In the genomic region with DNA sequence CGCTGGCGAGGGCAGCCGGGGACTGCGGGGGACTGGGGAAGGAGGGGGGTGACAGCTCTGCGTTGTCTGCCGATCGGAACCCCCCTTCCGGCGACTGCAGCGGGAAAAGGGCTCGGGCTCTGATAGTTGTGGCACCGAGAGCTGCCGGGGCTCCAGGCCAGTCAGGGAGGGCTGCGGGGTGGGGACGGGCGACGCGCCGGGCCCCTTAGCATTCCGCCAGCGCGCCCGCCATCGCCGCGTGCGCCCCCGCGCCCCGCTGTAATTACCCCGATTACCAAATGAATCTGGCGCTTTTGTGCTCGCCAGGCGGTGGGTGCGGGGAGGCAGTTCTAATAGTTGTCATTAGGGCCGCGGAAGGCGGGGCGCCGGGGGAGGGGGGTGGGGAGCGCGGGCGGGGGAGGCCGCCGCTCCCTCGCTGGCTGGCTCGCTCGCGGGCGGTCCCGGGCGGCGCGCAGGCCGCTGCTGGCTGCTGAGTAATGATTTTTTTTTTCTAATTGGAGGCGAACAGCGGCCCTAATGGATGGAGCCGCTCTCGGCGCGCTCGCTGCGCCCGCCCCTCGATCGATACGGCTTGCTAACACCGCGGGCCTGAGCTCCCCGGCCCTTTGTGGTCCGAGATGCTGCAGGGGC, we compare ENCODE assay signal across 7 mouse cellular contexts.
DNase-seq lines count a peak whose midpoint lies in the region; ATAC-seq and TF ChIP-seq lines count a peak whose summit lies in the region.

No protein-coding gene starts in this region.

- H3K9me3 ChIP-seq in ES-Bruce4 (replicated peaks; ENCODE audit: control insufficient read depth, insufficient read depth, low read length, poor library complexity, severe bottlenecking) = no peaks in the 10 kb centered on the region
- H3K9me3 ChIP-seq in embryonic facial prominence, embryonic 13.5 days = no peaks in the 10 kb centered on the region
- no peaks in the 10 kb centered on the region for H3K9me3 ChIP-seq in hindbrain, embryonic 12.5 days (replicated peaks)
- H3K9me3 ChIP-seq in megakaryocyte, embryonic 14.5 days = peaks cover 4% of the 10 kb centered on the region

- H3K4me1 ChIP-seq in ES-Bruce4 (ENCODE audit: control insufficient read depth, insufficient read depth, low read length) = peaks cover 2% of the 10 kb centered on the region
- peaks cover 20% of the 10 kb centered on the region for H3K4me1 ChIP-seq in embryonic facial prominence, embryonic 13.5 days
- peaks cover 21% of the 10 kb centered on the region for H3K4me1 ChIP-seq in hindbrain, embryonic 12.5 days
- H3K4me1 ChIP-seq in megakaryocyte, embryonic 14.5 days = peaks cover 28% of the 10 kb centered on the region
- 0 out of 2 replicates have a peak, but pooled peaks cover 4% of the 10 kb centered on the region for H3K4me1 ChIP-seq in small intestine, adult 2 months (ENCODE audit: control insufficient read depth, insufficient read depth, insufficient read length, low read length)

- no peak for TF ChIP-seq CTCF in ES-Bruce4 (IDR thresholded peaks at IDR 0.05; ENCODE audit: low read depth, low read length)
- no peak for TF ChIP-seq CTCF in small intestine, adult 2 months (IDR thresholded peaks at IDR 0.05; ENCODE audit: extremely low read depth, insufficient read length, insufficient replicate concordance, low read depth, low read length)

- H3K27me3 ChIP-seq in ES-Bruce4 (ENCODE audit: control insufficient read depth, insufficient read depth, low read length, poor library complexity, severe bottlenecking) = 0 out of 2 replicates have a peak, but pooled peaks cover 1% of the 10 kb centered on the region
- peaks cover 90% of the 10 kb centered on the region for H3K27me3 ChIP-seq in embryonic facial prominence, embryonic 13.5 days
- peaks cover 77% of the 10 kb centered on the region for H3K27me3 ChIP-seq in hindbrain, embryonic 12.5 days
- peaks cover 76% of the 10 kb centered on the region for H3K27me3 ChIP-seq in megakaryocyte, embryonic 14.5 days (replicated peaks)
- H3K27me3 ChIP-seq in small intestine, adult 2 months (ENCODE audit: control insufficient read depth, insufficient read depth, low read length) = no peaks in the 10 kb centered on the region

- DNase-seq in CD4-positive helper T cell, adult 2 months (ENCODE audit: low read depth, low spot score) = peak; percentile 28
- DNase-seq in layer of hippocampus, postnatal 36 days = peak; percentile 46 to 52

- TF ChIP-seq POLR2A in ES-Bruce4 (IDR thresholded peaks at IDR 0.05; ENCODE audit: insufficient read depth, low read length) = no peak
- no peak for TF ChIP-seq POLR2A in small intestine, adult 2 months (IDR thresholded peaks at IDR 0.05; ENCODE audit: low read depth, low read length)

- H3K4me2 ChIP-seq in embryonic facial prominence, embryonic 13.5 days = peak overlapping the region; percentile 64
- H3K4me2 ChIP-seq in hindbrain, embryonic 12.5 days (replicated peaks) = peak overlapping the region; percentile 60

- no peak overlapping the region for H3K27ac ChIP-seq in ES-Bruce4 (ENCODE audit: insufficient read depth, low read length)
- H3K27ac ChIP-seq in embryonic facial prominence, embryonic 13.5 days = peak overlapping the region; percentile 16
- peak overlapping the region; percentile 88 for H3K27ac ChIP-seq in hindbrain, embryonic 12.5 days
- H3K27ac ChIP-seq in small intestine, adult 2 months (ENCODE audit: insufficient read depth, low read depth, low read length) = no peak overlapping the region

- peak overlapping the region; percentile 43 for H3K4me3 ChIP-seq in ES-Bruce4 (ENCODE audit: low read depth, low read length)
- H3K4me3 ChIP-seq in embryonic facial prominence, embryonic 13.5 days = peak overlapping the region; percentile 45
- peak overlapping the region; percentile 35 for H3K4me3 ChIP-seq in hindbrain, embryonic 12.5 days
- peak overlapping the region; percentile 89 for H3K4me3 ChIP-seq in megakaryocyte, embryonic 14.5 days (replicated peaks)
- peak overlapping the region; percentile 64 for H3K4me3 ChIP-seq in small intestine, adult 2 months (ENCODE audit: low read depth, low read length)

- WGBS in embryonic facial prominence, embryonic 13.5 days = 4% methylated on average over 64 of the region's 71 CpGs
- 7% methylated on average over 48 of the region's 71 CpGs for WGBS in hindbrain, embryonic 12.5 days
- WGBS in small intestine, adult 2 months = 5% methylated on average over 55 of the region's 71 CpGs

- peak overlapping the region; percentile 33 for H3K9ac ChIP-seq in ES-Bruce4 (ENCODE audit: low read depth, poor library complexity, severe bottlenecking)
- H3K9ac ChIP-seq in embryonic facial prominence, embryonic 13.5 days = peak overlapping the region; percentile 64
- peak overlapping the region; percentile 53 for H3K9ac ChIP-seq in hindbrain, embryonic 12.5 days

- no peak for TF ChIP-seq EP300 in ES-Bruce4 (IDR thresholded peaks at IDR 0.05; ENCODE audit: insufficient read depth, low read depth, low read length)

- no peak; the same call in 1 of the 2 replicates for ATAC-seq in embryonic facial prominence, embryonic 13.5 days (ENCODE audit: insufficient number of reproducible peaks, insufficient read depth, low FRiP score, low TSS enrichment, low read depth)
- ATAC-seq in hindbrain, embryonic 12.5 days (ENCODE audit: low FRiP score) = peak; percentile 82

- H3K36me3 ChIP-seq in ES-Bruce4 (ENCODE audit: control insufficient read depth, insufficient read depth, low read length, poor library complexity, severe bottlenecking) = no peaks in the 10 kb centered on the region
- no peaks in the 10 kb centered on the region for H3K36me3 ChIP-seq in embryonic facial prominence, embryonic 13.5 days
- no peaks in the 10 kb centered on the region for H3K36me3 ChIP-seq in hindbrain, embryonic 12.5 days
- H3K36me3 ChIP-seq in megakaryocyte, embryonic 14.5 days (replicated peaks; ENCODE audit: low read length) = no peaks in the 10 kb centered on the region
- no peaks in the 10 kb centered on the region for H3K36me3 ChIP-seq in small intestine, adult 2 months (ENCODE audit: control insufficient read depth, insufficient read depth, low read length)

Comparison
In these comparisons a context has a peak if more than half of its experiments do, and no peak if none do; other contexts are left out.
1. H3K27ac ChIP-seq: peak in embryonic facial prominence, embryonic 13.5 days (single experiment) and hindbrain, embryonic 12.5 days (single experiment); none in ES-Bruce4 (single experiment) and small intestine, adult 2 months (single experiment).
2. H3K4me3 ChIP-seq: peak in every context shown above with its lines; median percentile 89 in megakaryocyte, embryonic 14.5 days; 64 in small intestine, adult 2 months; 45 in embryonic facial prominence, embryonic 13.5 days; 43 in ES-Bruce4; 35 in hindbrain, embryonic 12.5 days.
3. Peak in every context shown above with its lines, with median percentiles within 50 percentile points of each other: H3K9ac ChIP-seq.